Mouse (Mus musculus) cortical plate, adult 2 months (tissue): ENCODE results near the gene Pfn1.

Source experiments
- CTCF ChIP-seq: fragments of 200-500 bp; IDR thresholded peaks from 2 replicates; pipeline ENCODE4 v1.5.1; 2011; ENCODE audit warnings: mild to moderate bottlenecking, control low read depth, low read length; ENCODE audit not compliant: insufficient read depth; ENCODE audit errors: extremely low read depth
- POLR2A ChIP-seq: fragments of 200-500 bp; IDR thresholded peaks from 2 replicates; pipeline ENCODE4 v1.6.1; 2011; ENCODE audit warnings: mild to moderate bottlenecking, low read length, control low read depth; ENCODE audit not compliant: insufficient read depth; ENCODE audit errors: extremely low read depth

GRCm38 (mm10) chr11:70674014-70674413, 19.6 kb upstream of the Pfn1 start:
- no peak for TF ChIP-seq CTCF
- no peak for TF ChIP-seq POLR2A
